Mouse (Mus musculus): ENCODE data around the gene Ltf. TPM values are rescaled to one million over a fixed set of nuclear protein-coding genes. Genes with fewer than 3 reads are reported as not detected.

The Ltf gene
- 1.8 and 3.2 TPM in 2 replicates for polyA plus RNA-seq (2015; fragmentation: Nextera tagmentation; extraction: Ambion mirVana)

DNA sequence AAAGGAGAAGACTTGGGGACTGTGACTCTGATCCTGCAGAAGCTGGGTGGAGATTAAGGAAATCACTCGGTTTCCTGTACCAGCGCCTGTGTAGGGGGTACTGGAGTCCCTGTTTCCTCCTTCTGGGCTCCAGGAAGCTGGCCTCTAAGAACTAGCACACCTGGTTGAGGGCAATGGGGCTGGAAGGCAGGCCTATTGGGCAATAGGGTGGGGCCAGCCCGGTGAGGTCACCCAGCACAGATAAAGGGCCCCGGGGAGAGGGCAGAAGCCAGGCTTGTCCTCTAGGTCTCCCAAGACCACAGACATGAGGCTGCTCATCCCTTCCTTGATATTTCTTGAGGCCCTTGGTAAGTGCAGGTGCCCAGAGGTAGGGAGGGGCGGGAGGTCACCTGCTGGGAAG is at the start of gene Ltf:
TSS of gene Ltf (plus strand) at position 250 of the 400 bp plus-strand sequence.
- Histone ChIP-seq H3K27ac (ENCODE audit: low read length) (no peak within 1 kb of the TSS), H3K27me3 (ENCODE audit: control insufficient read depth, insufficient read depth, low read length) (no peaks in the 10 kb centered on the region), H3K4me3 (ENCODE audit: low read length) (no peak within 1 kb of the TSS), H3K4me1 (ENCODE audit: control insufficient read depth, insufficient read depth, low read length) (no peaks in the 10 kb centered on the region), H3K4me2 (ENCODE audit: low read depth, low read length) (no peak within 1 kb of the TSS), H3K36me3 (ENCODE audit: control insufficient read depth, insufficient read depth) (no peaks in the 10 kb centered on the region), H3K9ac (ENCODE audit: low read length) (no peak within 1 kb of the TSS), H3K9me3 (replicated peaks; ENCODE audit: control insufficient read depth, low read length) (no peaks in the 10 kb centered on the region)
- ATAC-seq (replicated peaks; ENCODE audit: extremely low read depth, insufficient read depth, low FRiP score), result no peak
- 50% methylated on average over 5 of the region's 5 CpGs for WGBS

DNA sequence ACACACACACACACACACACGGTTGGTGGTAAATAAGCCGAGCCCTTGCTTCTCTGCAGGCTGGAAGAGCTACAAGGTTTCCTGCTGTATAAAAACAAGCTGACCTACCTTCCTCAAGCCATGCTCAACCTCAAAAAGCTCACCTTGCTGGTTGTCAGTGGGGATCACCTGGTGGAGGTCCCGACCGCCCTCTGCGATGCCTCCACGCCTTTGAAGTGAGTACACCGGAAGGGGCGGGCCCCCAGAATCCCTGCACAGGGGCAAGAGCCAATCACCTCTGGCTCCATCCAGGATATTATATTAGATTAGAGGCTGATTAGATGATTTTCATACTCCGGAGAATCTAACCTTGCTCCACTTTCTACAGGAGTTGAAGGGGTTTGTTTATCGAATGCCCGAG is 39.7 kb upstream of the Ltf start:
- Histone ChIP-seq H3K9ac (ENCODE audit: low read length) (no peak overlapping the region), H3K9me3 (replicated peaks; ENCODE audit: control insufficient read depth, low read length) (no peaks in the 10 kb centered on the region), H3K4me3 (ENCODE audit: low read length) (no peak overlapping the region), H3K27me3 (ENCODE audit: control insufficient read depth, insufficient read depth, low read length) (no peaks in the 10 kb centered on the region), H3K4me2 (ENCODE audit: low read depth, low read length) (no peak overlapping the region), H3K27ac (ENCODE audit: low read length) (no peak overlapping the region), H3K4me1 (ENCODE audit: control insufficient read depth, insufficient read depth, low read length) (no peaks in the 10 kb centered on the region), H3K36me3 (ENCODE audit: control insufficient read depth, insufficient read depth) (no peaks in the 10 kb centered on the region)
- WGBS, result 91% methylated on average over 11 of the region's 11 CpGs
- no peak for ATAC-seq (replicated peaks; ENCODE audit: extremely low read depth, insufficient read depth, low FRiP score)

DNA sequence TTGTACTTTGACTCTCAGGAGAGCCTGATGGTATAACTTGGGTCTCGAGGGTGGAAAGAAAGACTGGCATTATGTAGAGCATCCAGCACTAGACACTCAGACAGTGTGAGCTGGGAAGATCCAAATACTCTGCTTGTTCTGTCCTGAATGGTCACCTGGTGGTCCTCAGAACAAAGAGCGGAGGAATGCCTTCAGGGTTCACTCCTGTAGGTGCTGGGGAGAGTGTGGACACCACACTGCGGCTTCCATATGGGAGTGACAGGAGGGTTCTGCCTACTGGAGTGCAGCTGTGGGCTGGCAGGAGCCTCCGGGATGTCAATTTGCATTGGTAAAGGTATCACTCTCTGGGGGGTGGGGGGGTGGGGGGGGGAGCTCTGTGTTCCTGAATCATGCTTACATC is 36.7 kb upstream of the Ltf start:
- 61% methylated on average over 4 of the region's 4 CpGs for WGBS
- H3K9ac ChIP-seq (ENCODE audit: low read length), result no peak overlapping the region
- H3K27me3 ChIP-seq (ENCODE audit: control insufficient read depth, insufficient read depth, low read length), result no peaks in the 10 kb centered on the region
- no peak for ATAC-seq (replicated peaks; ENCODE audit: extremely low read depth, insufficient read depth, low FRiP score)
- H3K36me3 ChIP-seq (ENCODE audit: control insufficient read depth, insufficient read depth), result no peaks in the 10 kb centered on the region
- no peaks in the 10 kb centered on the region for H3K9me3 ChIP-seq (replicated peaks; ENCODE audit: control insufficient read depth, low read length)
- no peak overlapping the region for H3K27ac ChIP-seq (ENCODE audit: low read length)
- no peaks in the 10 kb centered on the region for H3K4me1 ChIP-seq (ENCODE audit: control insufficient read depth, insufficient read depth, low read length)
- H3K4me3 ChIP-seq (ENCODE audit: low read length), result no peak overlapping the region
- no peak overlapping the region for H3K4me2 ChIP-seq (ENCODE audit: low read depth, low read length)

GRCm38 (mm10) chr9:110984096-110984495 is 35.0 kb upstream of the Ltf start:
- H3K9ac ChIP-seq (ENCODE audit: low read length), result no peak overlapping the region
- no peaks in the 10 kb centered on the region for H3K36me3 ChIP-seq (ENCODE audit: control insufficient read depth, insufficient read depth)
- ATAC-seq (replicated peaks; ENCODE audit: extremely low read depth, insufficient read depth, low FRiP score), result no peak
- no peak overlapping the region for H3K27ac ChIP-seq (ENCODE audit: low read length)
- no peak overlapping the region for H3K4me3 ChIP-seq (ENCODE audit: low read length)
- H3K4me1 ChIP-seq (ENCODE audit: control insufficient read depth, insufficient read depth, low read length), result no peaks in the 10 kb centered on the region
- H3K27me3 ChIP-seq (ENCODE audit: control insufficient read depth, insufficient read depth, low read length), result no peaks in the 10 kb centered on the region
- WGBS, result 87% methylated on average over 9 of the region's 9 CpGs
- no peaks in the 10 kb centered on the region for H3K9me3 ChIP-seq (replicated peaks; ENCODE audit: control insufficient read depth, low read length)
- no peak overlapping the region for H3K4me2 ChIP-seq (ENCODE audit: low read depth, low read length)

DNA sequence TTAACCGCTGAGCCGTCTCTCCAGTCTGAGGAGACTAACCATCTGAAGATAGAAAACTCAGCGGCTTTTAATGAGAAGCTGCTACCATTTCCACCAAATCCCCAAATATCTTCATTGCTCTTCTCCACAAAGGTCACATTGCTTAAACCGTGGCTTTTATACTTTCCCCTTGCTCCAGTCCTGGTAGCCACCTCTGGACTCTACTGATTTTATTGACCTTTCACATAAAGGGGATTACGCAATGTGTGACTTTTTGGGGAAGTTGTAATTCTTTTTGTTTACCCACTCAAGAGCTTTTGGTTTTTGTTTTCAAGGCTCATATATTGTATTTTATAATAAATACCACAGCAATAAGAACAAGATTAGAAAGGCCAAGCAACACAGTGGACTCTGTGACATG is 33.5 kb upstream of the Ltf start:
- no peak overlapping the region for H3K4me2 ChIP-seq (ENCODE audit: low read depth, low read length)
- no peaks in the 10 kb centered on the region for H3K4me1 ChIP-seq (ENCODE audit: control insufficient read depth, insufficient read depth, low read length)
- no peaks in the 10 kb centered on the region for H3K36me3 ChIP-seq (ENCODE audit: control insufficient read depth, insufficient read depth)
- H3K27ac ChIP-seq (ENCODE audit: low read length), result no peak overlapping the region
- H3K4me3 ChIP-seq (ENCODE audit: low read length), result no peak overlapping the region
- no peaks in the 10 kb centered on the region for H3K9me3 ChIP-seq (replicated peaks; ENCODE audit: control insufficient read depth, low read length)
- ATAC-seq (replicated peaks; ENCODE audit: extremely low read depth, insufficient read depth, low FRiP score), result no peak
- WGBS, result 92% methylated on average over 5 of the region's 5 CpGs
- H3K27me3 ChIP-seq (ENCODE audit: control insufficient read depth, insufficient read depth, low read length), result no peaks in the 10 kb centered on the region
- no peak overlapping the region for H3K9ac ChIP-seq (ENCODE audit: low read length)

- H3K4me1 ChIP-seq (ENCODE audit: control insufficient read depth, insufficient read depth, low read length), result no peaks in the 10 kb centered on the region
- no peak overlapping the region for H3K4me2 ChIP-seq (ENCODE audit: low read depth, low read length)
- H3K27me3 ChIP-seq (ENCODE audit: control insufficient read depth, insufficient read depth, low read length), result no peaks in the 10 kb centered on the region
- WGBS, result 83% methylated on average over 8 of the region's 8 CpGs
- H3K9me3 ChIP-seq (replicated peaks; ENCODE audit: control insufficient read depth, low read length), result no peaks in the 10 kb centered on the region
- H3K27ac ChIP-seq (ENCODE audit: low read length), result no peak overlapping the region
- no peak overlapping the region for H3K4me3 ChIP-seq (ENCODE audit: low read length)
- no peaks in the 10 kb centered on the region for H3K36me3 ChIP-seq (ENCODE audit: control insufficient read depth, insufficient read depth)
- H3K9ac ChIP-seq (ENCODE audit: low read length), result no peak overlapping the region
- no peak for ATAC-seq (replicated peaks; ENCODE audit: extremely low read depth, insufficient read depth, low FRiP score)
Measured at GRCm38 (mm10) chr9:110985951-110986350, 33.1 kb upstream of the Ltf start.

DNA sequence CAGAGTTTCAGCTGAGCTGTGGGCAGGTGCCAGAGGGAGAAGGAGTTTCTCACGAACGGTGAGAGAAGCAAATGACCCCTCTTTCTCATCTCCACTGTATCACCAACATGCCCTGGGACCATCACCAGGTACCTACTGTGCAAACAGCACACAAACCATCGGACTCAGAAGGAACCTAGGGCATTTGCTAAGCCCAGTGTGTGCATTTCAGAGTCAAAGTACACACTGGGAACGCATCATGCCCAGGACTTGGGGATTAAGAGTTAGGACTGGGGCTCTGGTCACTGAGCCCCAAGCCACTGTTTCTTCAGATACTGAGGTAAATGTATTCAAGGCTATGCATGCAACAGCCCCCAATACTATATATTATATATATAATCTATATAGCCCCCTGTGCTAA is 31.7 kb upstream of the Ltf start:
- H3K4me3 ChIP-seq (ENCODE audit: low read length), result no peak overlapping the region
- H3K9me3 ChIP-seq (replicated peaks; ENCODE audit: control insufficient read depth, low read length), result no peaks in the 10 kb centered on the region
- no peaks in the 10 kb centered on the region for H3K4me1 ChIP-seq (ENCODE audit: control insufficient read depth, insufficient read depth, low read length)
- H3K36me3 ChIP-seq (ENCODE audit: control insufficient read depth, insufficient read depth), result no peaks in the 10 kb centered on the region
- H3K4me2 ChIP-seq (ENCODE audit: low read depth, low read length), result no peak overlapping the region
- H3K27me3 ChIP-seq (ENCODE audit: control insufficient read depth, insufficient read depth, low read length), result no peaks in the 10 kb centered on the region
- no peak for ATAC-seq (replicated peaks; ENCODE audit: extremely low read depth, insufficient read depth, low FRiP score)
- H3K27ac ChIP-seq (ENCODE audit: low read length), result no peak overlapping the region
- 73% methylated on average over 4 of the region's 4 CpGs for WGBS
- no peak overlapping the region for H3K9ac ChIP-seq (ENCODE audit: low read length)

DNA sequence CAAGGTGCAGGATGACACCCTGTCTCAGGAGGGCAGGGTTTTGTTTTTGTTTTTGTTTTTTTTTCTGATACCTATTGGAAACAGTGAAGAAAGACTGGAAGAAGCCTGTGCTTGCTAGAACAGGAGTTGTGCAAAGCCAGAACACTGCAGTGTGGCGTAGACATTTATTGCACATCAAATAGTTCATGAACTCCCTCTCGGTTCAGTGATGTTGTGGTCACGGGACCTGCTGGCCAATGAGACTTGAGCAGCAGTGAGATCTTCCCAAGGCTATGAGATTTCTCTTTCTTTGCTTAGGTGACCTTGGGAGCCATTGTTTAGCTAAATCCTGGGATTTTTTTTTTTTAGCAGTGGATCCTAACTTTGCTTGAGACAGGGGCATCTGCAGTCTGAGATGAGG is 31.0 kb upstream of the Ltf start:
- WGBS, result 79% methylated on average over 3 of the region's 3 CpGs
- Histone ChIP-seq H3K9ac (ENCODE audit: low read length) (no peak overlapping the region), H3K27ac (ENCODE audit: low read length) (no peak overlapping the region), H3K9me3 (replicated peaks; ENCODE audit: control insufficient read depth, low read length) (no peaks in the 10 kb centered on the region), H3K36me3 (ENCODE audit: control insufficient read depth, insufficient read depth) (no peaks in the 10 kb centered on the region), H3K4me3 (ENCODE audit: low read length) (no peak overlapping the region), H3K4me2 (ENCODE audit: low read depth, low read length) (no peak overlapping the region), H3K27me3 (ENCODE audit: control insufficient read depth, insufficient read depth, low read length) (no peaks in the 10 kb centered on the region), H3K4me1 (ENCODE audit: control insufficient read depth, insufficient read depth, low read length) (no peaks in the 10 kb centered on the region)
- ATAC-seq (replicated peaks; ENCODE audit: extremely low read depth, insufficient read depth, low FRiP score), result no peak

- Histone ChIP-seq H3K4me2 (ENCODE audit: low read depth, low read length) (no peak overlapping the region), H3K9ac (ENCODE audit: low read length) (no peak overlapping the region), H3K27ac (ENCODE audit: low read length) (no peak overlapping the region), H3K4me1 (ENCODE audit: control insufficient read depth, insufficient read depth, low read length) (no peaks in the 10 kb centered on the region), H3K36me3 (ENCODE audit: control insufficient read depth, insufficient read depth) (no peaks in the 10 kb centered on the region), H3K9me3 (replicated peaks; ENCODE audit: control insufficient read depth, low read length) (no peaks in the 10 kb centered on the region), H3K27me3 (ENCODE audit: control insufficient read depth, insufficient read depth, low read length) (no peaks in the 10 kb centered on the region), H3K4me3 (ENCODE audit: low read length) (no peak overlapping the region)
- WGBS, result 46% methylated on average over 4 of the region's 4 CpGs
- ATAC-seq (replicated peaks; ENCODE audit: extremely low read depth, insufficient read depth, low FRiP score), result no peak
Measured at GRCm38 (mm10) chr9:110989141-110989540, 29.9 kb upstream of the Ltf start.

GRCm38 (mm10) chr9:110989543-110989942 is 29.5 kb upstream of the Ltf start:
- H3K27ac ChIP-seq (ENCODE audit: low read length), result no peak overlapping the region
- 91% methylated on average over 2 of the region's 2 CpGs for WGBS
- no peak overlapping the region for H3K4me2 ChIP-seq (ENCODE audit: low read depth, low read length)
- no peak overlapping the region for H3K4me3 ChIP-seq (ENCODE audit: low read length)
- H3K9ac ChIP-seq (ENCODE audit: low read length), result no peak overlapping the region
- no peaks in the 10 kb centered on the region for H3K36me3 ChIP-seq (ENCODE audit: control insufficient read depth, insufficient read depth)
- no peak for ATAC-seq (replicated peaks; ENCODE audit: extremely low read depth, insufficient read depth, low FRiP score)
- H3K4me1 ChIP-seq (ENCODE audit: control insufficient read depth, insufficient read depth, low read length), result no peaks in the 10 kb centered on the region
- no peaks in the 10 kb centered on the region for H3K9me3 ChIP-seq (replicated peaks; ENCODE audit: control insufficient read depth, low read length)
- no peaks in the 10 kb centered on the region for H3K27me3 ChIP-seq (ENCODE audit: control insufficient read depth, insufficient read depth, low read length)
